28 mouse cellular contexts compared by ENCODE assay signal in genomic region chrX:138500510-138500909, GRCm38 (mm10).
"Had no signal": no experiment of that assay in that cellular context is flagged by ENCODE, and none has a peak within 500 bp of the region (broad histone marks: within the 10 kb centered on the region; RNA-seq: fewer than 3 reads in every experiment).

No protein-coding gene starts in this region.

- DNase-seq: cerebellum, adult 2 months; cerebellum, adult 8-10 months; cerebellum, adult 9-10 months; cerebellum, adult 9-11 months; cerebellum, postnatal 10 days; cerebellum, postnatal 14 days; cerebellum, postnatal 25 days; cerebellum, postnatal 36 days; embryo, embryonic 11 days; forebrain, postnatal 0 days; gastrocnemius, adult 2 months; gastrocnemius, postnatal 10 days; gastrocnemius, postnatal 14 days; gastrocnemius, postnatal 25 days; gastrocnemius, postnatal 36 days; heart, adult 11 months; heart, adult 18-20 months had no signal

- H3K4me2 ChIP-seq: embryonic facial prominence, embryonic 12.5 days; embryonic facial prominence, embryonic 13.5 days; embryonic facial prominence, embryonic 15.5 days; forebrain, embryonic 12.5 days; forebrain, embryonic 13.5 days; forebrain, embryonic 15.5 days had no signal

- H3K27me3 ChIP-seq: embryonic facial prominence, embryonic 12.5 days; embryonic facial prominence, embryonic 13.5 days; embryonic facial prominence, embryonic 15.5 days; forebrain, embryonic 12.5 days; forebrain, embryonic 13.5 days; forebrain, embryonic 15.5 days had no signal

- H3K9me3 ChIP-seq: embryonic facial prominence, embryonic 10.5 days; embryonic facial prominence, embryonic 12.5 days; embryonic facial prominence, embryonic 13.5 days; embryonic facial prominence, embryonic 15.5 days; forebrain, embryonic 10.5 days; forebrain, embryonic 12.5 days; forebrain, embryonic 13.5 days; forebrain, embryonic 15.5 days had no signal

- H3K4me3 ChIP-seq: embryonic facial prominence, embryonic 10.5 days; embryonic facial prominence, embryonic 12.5 days; embryonic facial prominence, embryonic 13.5 days; embryonic facial prominence, embryonic 15.5 days; erythroblast, embryonic 14.5 days; forebrain, embryonic 10.5 days; forebrain, embryonic 12.5 days; forebrain, embryonic 13.5 days; forebrain, embryonic 15.5 days; gastrocnemius, adult 2 months had no signal

- H3K4me1 ChIP-seq: embryonic facial prominence, embryonic 10.5 days; embryonic facial prominence, embryonic 12.5 days; embryonic facial prominence, embryonic 13.5 days; embryonic facial prominence, embryonic 15.5 days; forebrain, embryonic 10.5 days; forebrain, embryonic 12.5 days; forebrain, embryonic 13.5 days; forebrain, embryonic 15.5 days had no signal

- ATAC-seq: forebrain, embryonic 13.5 days; forebrain, embryonic 14.5 days; forebrain, embryonic 15.5 days; forebrain, embryonic 16.5 days; forebrain, postnatal 0 days had no signal

- H3K9ac ChIP-seq: embryonic facial prominence, embryonic 12.5 days; embryonic facial prominence, embryonic 13.5 days; embryonic facial prominence, embryonic 15.5 days; forebrain, embryonic 12.5 days; forebrain, embryonic 13.5 days; forebrain, embryonic 15.5 days; forebrain, postnatal 0 days had no signal

- H3K27ac ChIP-seq: embryonic facial prominence, embryonic 10.5 days; embryonic facial prominence, embryonic 12.5 days; embryonic facial prominence, embryonic 13.5 days; embryonic facial prominence, embryonic 15.5 days; forebrain, embryonic 10.5 days; forebrain, embryonic 12.5 days; forebrain, embryonic 13.5 days; forebrain, embryonic 15.5 days; gastrocnemius, adult 2 months had no signal

- H3K36me3 ChIP-seq: embryonic facial prominence, embryonic 10.5 days; embryonic facial prominence, embryonic 12.5 days; embryonic facial prominence, embryonic 13.5 days; embryonic facial prominence, embryonic 15.5 days; forebrain, embryonic 10.5 days; forebrain, embryonic 12.5 days; forebrain, embryonic 15.5 days had no signal
